ENCODE assay signal across 25 mouse cellular contexts in genomic region chr15:26869197-26869596, GRCm38 (mm10). TPM values are rescaled to one million over a fixed set of nuclear protein-coding genes. Genes with fewer than 3 reads are reported as not detected.
A peak's percentile ranks its signal among the peaks of the same experiment; 100 is the strongest.
DNase-seq lines count a peak whose midpoint lies in the region; ATAC-seq and TF ChIP-seq lines count a peak whose summit lies in the region.
"Had no signal": no experiment of that assay in that cellular context is flagged by ENCODE, and none has a peak within 500 bp of the region (broad histone marks: within the 10 kb centered on the region; RNA-seq: fewer than 3 reads in every experiment).

No protein-coding gene starts in this region.

- no peak for TF ChIP-seq EP300 in heart, postnatal 0 days (IDR thresholded peaks at IDR 0.05; ENCODE audit: low read depth)
- TF ChIP-seq EP300 in stomach, postnatal 0 days (optimal IDR thresholded peaks at IDR 0.05) = no peak
- TF ChIP-seq EP300 in lung, postnatal 0 days (IDR thresholded peaks at IDR 0.05) = no peak

- no peaks in the 10 kb centered on the region for H3K36me3 ChIP-seq in heart, postnatal 0 days (replicated peaks; ENCODE audit: control insufficient read depth, insufficient read depth, low read length)
- H3K36me3 ChIP-seq in midbrain, embryonic 11.5 days (ENCODE audit: control insufficient read depth, insufficient read depth, low read length) = no peaks in the 10 kb centered on the region
- H3K36me3 ChIP-seq in midbrain, embryonic 13.5 days = no peaks in the 10 kb centered on the region
- no peaks in the 10 kb centered on the region for H3K36me3 ChIP-seq in stomach, postnatal 0 days (ENCODE audit: control insufficient read depth, insufficient read depth, low read length)
- H3K36me3 ChIP-seq in lung, postnatal 0 days (ENCODE audit: insufficient read depth, low read length) = no peaks in the 10 kb centered on the region
- H3K36me3 ChIP-seq: embryonic facial prominence, embryonic 13.5 days; forebrain, embryonic 15.5 days; G1E had no signal

- H3K27me3 ChIP-seq in heart, postnatal 0 days (ENCODE audit: control insufficient read depth, insufficient read depth, low read length) = no peaks in the 10 kb centered on the region
- no peaks in the 10 kb centered on the region for H3K27me3 ChIP-seq in midbrain, embryonic 11.5 days (ENCODE audit: control insufficient read depth, insufficient read depth, low read length)
- H3K27me3 ChIP-seq in midbrain, embryonic 13.5 days = no peaks in the 10 kb centered on the region
- H3K27me3 ChIP-seq in stomach, postnatal 0 days (ENCODE audit: control insufficient read depth, insufficient read depth, low read length) = no peaks in the 10 kb centered on the region
- no peaks in the 10 kb centered on the region for H3K27me3 ChIP-seq in lung, postnatal 0 days (replicated peaks; ENCODE audit: insufficient read depth, low read length)
- H3K27me3 ChIP-seq: CH12.LX; embryonic facial prominence, embryonic 13.5 days; forebrain, embryonic 13.5 days; forebrain, embryonic 15.5 days; Patski had no signal

- no peak for ATAC-seq in heart, postnatal 0 days (ENCODE audit: insufficient read depth, low read depth)
- ATAC-seq in midbrain, embryonic 11.5 days (ENCODE audit: low FRiP score) = no peak
- ATAC-seq in midbrain, embryonic 13.5 days = no peak
- peak; percentile 91 to 99 for ATAC-seq in hematopoietic stem cell, adult 5-6 weeks (replicated peaks in 1 of 2; ENCODE audit: insufficient read depth in 1 of 2, low FRiP score in 2 of 2, low TSS enrichment in 1 of 2, low read depth in 1 of 2, poor library complexity in 2 of 2, severe bottlenecking in 2 of 2)
- ATAC-seq in stomach, postnatal 0 days (ENCODE audit: low FRiP score, low TSS enrichment) = no peak
- no peak for ATAC-seq in lung, postnatal 0 days
- ATAC-seq: activated CD4-positive, CD25-positive, alpha-beta regulatory T cell, adult 4 months; CD4-positive, CD25-positive, alpha-beta regulatory T cell, adult 4 months; forebrain, embryonic 13.5 days; forebrain, embryonic 15.5 days; forebrain, postnatal 0 days; Patski had no signal

- no peak overlapping the region for H3K4me3 ChIP-seq in heart, postnatal 0 days (ENCODE audit: low read depth, low read length)
- no peak overlapping the region for H3K4me3 ChIP-seq in midbrain, embryonic 11.5 days (ENCODE audit: low read depth, low read length)
- no peak overlapping the region for H3K4me3 ChIP-seq in midbrain, embryonic 13.5 days (replicated peaks)
- H3K4me3 ChIP-seq in stomach, postnatal 0 days (ENCODE audit: low read depth, low read length) = no peak overlapping the region
- H3K4me3 ChIP-seq in lung, postnatal 0 days (ENCODE audit: low read depth, low read length) = no peak overlapping the region
- H3K4me3 ChIP-seq: embryonic facial prominence, embryonic 13.5 days; forebrain, embryonic 13.5 days; forebrain, embryonic 15.5 days had no signal

- DNase-seq in heart, postnatal 0 days (ENCODE audit: low spot score) = peak; percentile 26
- DNase-seq in heart, adult 9 months (ENCODE audit: low spot score in 2 of 2) = no peak
- DNase-seq in midbrain, embryonic 11.5 days (ENCODE audit: low spot score, missing footprints) = peak; percentile 8
- DNase-seq in stomach, postnatal 0 days (ENCODE audit: low spot score) = no peak
- DNase-seq in cerebellum, adult 11 months = no peak
- DNase-seq in lung, postnatal 0 days (ENCODE audit: low spot score) = no peak
- DNase-seq: adrenal gland, adult 8-10 months; adrenal gland, postnatal 14 days; adrenal gland, postnatal 36 days; cerebellum, adult 18-20 months; cerebellum, adult 8-10 months; cerebellum, adult 9-11 months; cerebellum, postnatal 14 days; cerebellum, postnatal 36 days; forebrain, postnatal 0 days had no signal

- no peak for TF ChIP-seq CTCF in heart, postnatal 0 days (IDR thresholded peaks at IDR 0.05; ENCODE audit: low read depth)
- no peak for TF ChIP-seq CTCF in stomach, postnatal 0 days (IDR thresholded peaks at IDR 0.05; ENCODE audit: low read depth)
- no peak for TF ChIP-seq CTCF in lung, postnatal 0 days (IDR thresholded peaks at IDR 0.05)

- WGBS in heart, postnatal 0 days = 53% methylated on average over 3 of the region's 3 CpGs
- 94% methylated on average over 3 of the region's 3 CpGs for WGBS in midbrain, embryonic 11.5 days
- 85% methylated on average over 3 of the region's 3 CpGs for WGBS in midbrain, embryonic 13.5 days
- WGBS in stomach, postnatal 0 days = 86% methylated on average over 3 of the region's 3 CpGs
- 67% methylated on average over 3 of the region's 3 CpGs for WGBS in lung, postnatal 0 days

- no peak overlapping the region for H3K9ac ChIP-seq in heart, postnatal 0 days (replicated peaks; ENCODE audit: low read depth, low read length)
- H3K9ac ChIP-seq in midbrain, embryonic 11.5 days (ENCODE audit: low read length) = no peak overlapping the region
- no peak overlapping the region for H3K9ac ChIP-seq in midbrain, embryonic 13.5 days (replicated peaks)
- H3K9ac ChIP-seq in stomach, postnatal 0 days (ENCODE audit: low read length) = no peak overlapping the region
- no peak overlapping the region for H3K9ac ChIP-seq in lung, postnatal 0 days (replicated peaks; ENCODE audit: low read depth)
- H3K9ac ChIP-seq: embryonic facial prominence, embryonic 13.5 days; forebrain, embryonic 13.5 days; forebrain, embryonic 15.5 days; forebrain, postnatal 0 days had no signal

- H3K27ac ChIP-seq in heart, postnatal 0 days (ENCODE audit: low read depth) = no peak overlapping the region
- no peak overlapping the region for H3K27ac ChIP-seq in midbrain, embryonic 11.5 days (ENCODE audit: low read depth, low read length)
- H3K27ac ChIP-seq in midbrain, embryonic 13.5 days = no peak overlapping the region
- H3K27ac ChIP-seq in stomach, postnatal 0 days (replicated peaks) = peak overlapping the region; percentile 45; the same call in 1 of the 2 replicates
- H3K27ac ChIP-seq in lung, postnatal 0 days (ENCODE audit: low read length) = no peak overlapping the region
- H3K27ac ChIP-seq: embryonic facial prominence, embryonic 13.5 days; forebrain, embryonic 13.5 days; forebrain, embryonic 15.5 days had no signal

- H3K4me1 ChIP-seq in heart, postnatal 0 days (ENCODE audit: control insufficient read depth, insufficient read depth) = no peaks in the 10 kb centered on the region
- peaks cover 6% of the 10 kb centered on the region for H3K4me1 ChIP-seq in midbrain, embryonic 11.5 days (ENCODE audit: control insufficient read depth, insufficient read depth, low read length)
- peaks cover 18% of the 10 kb centered on the region for H3K4me1 ChIP-seq in midbrain, embryonic 13.5 days (replicated peaks)
- no peaks in the 10 kb centered on the region for H3K4me1 ChIP-seq in stomach, postnatal 0 days (replicated peaks; ENCODE audit: control insufficient read depth, insufficient read depth)
- H3K4me1 ChIP-seq in lung, postnatal 0 days (ENCODE audit: insufficient read depth, low read depth, low read length) = no peaks in the 10 kb centered on the region
- H3K4me1 ChIP-seq: forebrain, embryonic 13.5 days; forebrain, embryonic 15.5 days had no signal

- no peaks in the 10 kb centered on the region for H3K9me3 ChIP-seq in heart, postnatal 0 days (replicated peaks; ENCODE audit: control insufficient read depth, low read length)
- no peaks in the 10 kb centered on the region for H3K9me3 ChIP-seq in midbrain, embryonic 11.5 days (ENCODE audit: control insufficient read depth, low read length)
- no peaks in the 10 kb centered on the region for H3K9me3 ChIP-seq in midbrain, embryonic 13.5 days
- H3K9me3 ChIP-seq in stomach, postnatal 0 days (ENCODE audit: control insufficient read depth, low read length) = no peaks in the 10 kb centered on the region
- H3K9me3 ChIP-seq in lung, postnatal 0 days (ENCODE audit: low read length) = no peaks in the 10 kb centered on the region
- H3K9me3 ChIP-seq: embryonic facial prominence, embryonic 13.5 days; forebrain, embryonic 13.5 days; forebrain, embryonic 15.5 days; G1E had no signal

- H3K4me2 ChIP-seq in heart, postnatal 0 days (ENCODE audit: low read depth, low read length) = no peak overlapping the region
- H3K4me2 ChIP-seq in midbrain, embryonic 11.5 days = no peak overlapping the region
- H3K4me2 ChIP-seq in midbrain, embryonic 13.5 days (replicated peaks) = no peak overlapping the region
- H3K4me2 ChIP-seq in stomach, postnatal 0 days (replicated peaks; ENCODE audit: low read depth) = no peak overlapping the region
- no peak overlapping the region for H3K4me2 ChIP-seq in lung, postnatal 0 days (replicated peaks; ENCODE audit: low read depth, low read length)
- H3K4me2 ChIP-seq: embryonic facial prominence, embryonic 13.5 days; forebrain, embryonic 13.5 days; forebrain, embryonic 15.5 days had no signal

RNA-seq across cellular contexts. Expression of gene Fbxl7, which starts 26.2 kb away (rescaled TPM):
- total RNA-seq in heart, postnatal 0 days (2014; rRNA removed; ENCODE audit: low replicate concordance) = 6.8 and 7.4 TPM in 2 replicates
- polyA plus RNA-seq in heart, postnatal 0 days (2015; fragmentation: Nextera tagmentation; extraction: Ambion mirVana) = 3.1 and 4.0 TPM in 2 replicates
- 12.1 and 13.6 TPM in 2 replicates for polyA plus RNA-seq in midbrain, embryonic 11.5 days (2014; fragmentation: Nextera tagmentation; extraction: Ambion mirVana)
- polyA plus RNA-seq in midbrain, embryonic 13.5 days (2015; fragmentation: Nextera tagmentation; extraction: Ambion mirVana) = 9.3 and 9.9 TPM in 2 replicates
- not detected in 2 replicates for total RNA-seq in hematopoietic stem cell, adult 5-6 weeks (2017)
- 4.1 and 4.6 TPM in 2 replicates for polyA plus RNA-seq in stomach, postnatal 0 days (2015; fragmentation: Nextera tagmentation; extraction: Ambion mirVana)
- polyA plus RNA-seq in lung, postnatal 0 days (2015; fragmentation: Nextera tagmentation; extraction: Ambion mirVana) = 7.5 and 9.5 TPM in 2 replicates
- total RNA-seq: CH12.LX had no signal
- polyA plus RNA-seq: G1E had no signal

Comparison
In these comparisons a context has a peak if more than half of its experiments do, and no peak if none do; other contexts are left out.
1. DNase-seq: peak in heart, postnatal 0 days (single experiment) and midbrain, embryonic 11.5 days (single experiment); none in heart, adult 9 months (0 of 2), stomach, postnatal 0 days (single experiment), cerebellum, adult 11 months (single experiment) and lung, postnatal 0 days (single experiment).
2. ATAC-seq: peak in hematopoietic stem cell, adult 5-6 weeks (2 of 2); none in heart, postnatal 0 days (single experiment), midbrain, embryonic 11.5 days (single experiment), midbrain, embryonic 13.5 days (single experiment), stomach, postnatal 0 days (single experiment) and lung, postnatal 0 days (single experiment).